Mouse (Mus musculus) forebrain, embryonic 14.5 days (tissue): Measurements from ENCODE around the gene Nsun7. TPM values are rescaled to one million over a fixed set of nuclear protein-coding genes. Genes with fewer than 3 reads are reported as not detected.
A peak's percentile ranks its signal among the peaks of the same experiment; 100 is the strongest.

Source experiments
- ATAC-seq: fragments of 200-750 bp; cut with Nextera tagmentation; 2 replicates; pipeline ENCODE4 v1.8.0; 2017; ENCODE audit warnings: mild to moderate bottlenecking, moderate library complexity
- DNase-seq: peaks from one replicate; pipeline ENCODE4 v3.0.0-alpha.2; 2015; ENCODE audit warnings: low spot score
- H3K27ac ChIP-seq: fragments of 300-500 bp; sonication (generic); 2 replicates; pipeline ENCODE4 v1.5.1; 2014; ENCODE audit warnings: low read depth, mild to moderate bottlenecking, control low read depth, low read length, moderate library complexity
- H3K27me3 ChIP-seq: fragments of 300-500 bp; sonication (generic); replicated peaks from 2 replicates; pipeline ENCODE4 v1.6.1; 2014; ENCODE audit warnings: low read length, control low read depth, mixed read lengths; ENCODE audit not compliant: control insufficient read depth, insufficient read depth
- H3K36me3 ChIP-seq: fragments of 300-500 bp; sonication (generic); 2 replicates; pipeline ENCODE4 v1.6.1; 2014; ENCODE audit warnings: low read length, control low read depth; ENCODE audit not compliant: control insufficient read depth, insufficient read depth
- H3K4me1 ChIP-seq: fragments of 300-500 bp; sonication (generic); 2 replicates; pipeline ENCODE4 v1.6.1; 2014; ENCODE audit warnings: antibody characterized with exemption, low read length, control low read depth; ENCODE audit not compliant: control insufficient read depth, insufficient read depth
- H3K4me2 ChIP-seq: fragments of 300-500 bp; sonication (generic); 2 replicates; pipeline ENCODE4 v1.6.1; 2014; ENCODE audit warnings: mild to moderate bottlenecking, control low read depth, low read length
- H3K4me3 ChIP-seq: fragments of 300-500 bp; sonication (generic); 2 replicates; pipeline ENCODE4 v1.5.1; 2014; ENCODE audit warnings: low read depth, low read length, control low read depth
- H3K9ac ChIP-seq: fragments of 300-500 bp; sonication (generic); 2 replicates; pipeline ENCODE4 v1.6.1; 2014; ENCODE audit warnings: mild to moderate bottlenecking, low read length, control low read depth, moderate library complexity
- H3K9me3 ChIP-seq: fragments of 300-500 bp; sonication (generic); replicated peaks from 2 replicates; pipeline ENCODE4 v1.6.1; 2016; ENCODE audit warnings: low read length, control low read depth, mixed read lengths; ENCODE audit not compliant: control insufficient read depth
- WGBS: fragments of 180-500 bp; shearing (Covaris S2); extraction: QIAGEN DNeasy Blood & Tissue Kit; methylation state at CpG from one replicate; pipeline ENCODE4 v1.1.7; 2014; 5-methylcytosine and 5-hydroxymethylcytosine counted together
- polyA plus RNA-seq: library from polyadenylated mRNA; unstranded; fragments of >200 nt; fragmentation: Nextera tagmentation; extraction: Ambion mirVana; gene quantifications from 2 replicates; pipeline ENCODE4 v1.2.1, GENCODE M21; 2014

The Nsun7 gene
- polyA plus RNA-seq, 1 experiment from 2014 or later: 0.74 TPM

- DNase-seq: no peak
- Histone ChIP-seq H3K9ac (no peak overlapping the region), H3K4me3 (no peak overlapping the region), H3K27me3 (no peaks in the 10 kb centered on the region), H3K4me1 (0 out of 2 replicates have a peak, but pooled peaks cover 2% of the 10 kb centered on the region), H3K4me2 (no peak overlapping the region), H3K27ac (no peak overlapping the region), H3K9me3 (no peaks in the 10 kb centered on the region), H3K36me3 (no peaks in the 10 kb centered on the region)
- no peak for ATAC-seq
- 82% methylated on average over 2 of the region's 2 CpGs for WGBS
Measured at GRCm38 (mm10) chr5:66262475-66262874, 2.8 kb downstream of the Nsun7 start.

- no peaks in the 10 kb centered on the region for H3K36me3 ChIP-seq
- no peak overlapping the region for H3K4me3 ChIP-seq
- no peak for ATAC-seq
- no peaks in the 10 kb centered on the region for H3K27me3 ChIP-seq
- 32% methylated on average over 4 of the region's 4 CpGs for WGBS
- no peak overlapping the region for H3K27ac ChIP-seq
- no peak overlapping the region for H3K4me2 ChIP-seq
- no peak overlapping the region for H3K9ac ChIP-seq
- 0 out of 2 replicates have a peak, but pooled peaks cover 2% of the 10 kb centered on the region for H3K4me1 ChIP-seq
- DNase-seq: peak; percentile 64
- H3K9me3 ChIP-seq: no peaks in the 10 kb centered on the region
Measured at GRCm38 (mm10) chr5:66263398-66263797, 3.7 kb downstream of the Nsun7 start.

- no peak overlapping the region for H3K9ac ChIP-seq
- H3K9me3 ChIP-seq: no peaks in the 10 kb centered on the region
- H3K4me2 ChIP-seq: no peak overlapping the region
- no peaks in the 10 kb centered on the region for H3K27me3 ChIP-seq
- WGBS: 91% methylated on average over 7 of the region's 7 CpGs
- no peak overlapping the region for H3K4me3 ChIP-seq
- DNase-seq: no peak
- H3K27ac ChIP-seq: no peak overlapping the region
- ATAC-seq: no peak
- no peaks in the 10 kb centered on the region for H3K36me3 ChIP-seq
- no peaks in the 10 kb centered on the region for H3K4me1 ChIP-seq
Measured at GRCm38 (mm10) chr5:66269616-66270015, 9.9 kb downstream of the Nsun7 start.

GRCm38 (mm10) chr5:66271141-66271540 is 11.4 kb downstream of the Nsun7 start:
- no peaks in the 10 kb centered on the region for H3K27me3 ChIP-seq
- no peaks in the 10 kb centered on the region for H3K4me1 ChIP-seq
- WGBS: 53% methylated on average over 2 of the region's 2 CpGs
- ATAC-seq (no peak), DNase-seq (no peak)
- no peak overlapping the region for H3K4me3 ChIP-seq
- H3K4me2 ChIP-seq: no peak overlapping the region
- no peak overlapping the region for H3K27ac ChIP-seq
- no peaks in the 10 kb centered on the region for H3K36me3 ChIP-seq
- H3K9ac ChIP-seq: no peak overlapping the region
- H3K9me3 ChIP-seq: no peaks in the 10 kb centered on the region

- no peaks in the 10 kb centered on the region for H3K36me3 ChIP-seq
- H3K4me2 ChIP-seq: no peak overlapping the region
- no peaks in the 10 kb centered on the region for H3K27me3 ChIP-seq
- H3K27ac ChIP-seq: no peak overlapping the region
- WGBS: 57% methylated on average over 3 of the region's 3 CpGs
- no peak overlapping the region for H3K9ac ChIP-seq
- H3K9me3 ChIP-seq: no peaks in the 10 kb centered on the region
- no peaks in the 10 kb centered on the region for H3K4me1 ChIP-seq
- peak; percentile 30 for DNase-seq
- no peak for ATAC-seq
- no peak overlapping the region for H3K4me3 ChIP-seq
Measured at GRCm38 (mm10) chr5:66274417-66274816, 14.7 kb downstream of the Nsun7 start.

GRCm38 (mm10) chr5:66279650-66280049 is 20.0 kb downstream of the Nsun7 start:
- H3K4me3 ChIP-seq: no peak overlapping the region
- H3K9ac ChIP-seq: no peak overlapping the region
- 88% methylated on average over 2 of the region's 2 CpGs for WGBS
- no peaks in the 10 kb centered on the region for H3K4me1 ChIP-seq
- no peak overlapping the region for H3K4me2 ChIP-seq
- no peak overlapping the region for H3K27ac ChIP-seq
- no peaks in the 10 kb centered on the region for H3K9me3 ChIP-seq
- ATAC-seq (no peak), DNase-seq (no peak)
- no peaks in the 10 kb centered on the region for H3K36me3 ChIP-seq
- no peaks in the 10 kb centered on the region for H3K27me3 ChIP-seq

GRCm38 (mm10) chr5:66280742-66281141 is 21.0 kb downstream of the Nsun7 start:
- H3K36me3 ChIP-seq: no peaks in the 10 kb centered on the region
- WGBS: 82% methylated on average over 6 of the region's 6 CpGs
- H3K27me3 ChIP-seq: no peaks in the 10 kb centered on the region
- H3K4me2 ChIP-seq: no peak overlapping the region
- H3K9me3 ChIP-seq: no peaks in the 10 kb centered on the region
- H3K27ac ChIP-seq: no peak overlapping the region
- H3K4me1 ChIP-seq: no peaks in the 10 kb centered on the region
- DNase-seq (peak; percentile 35), ATAC-seq (peak; percentile 29; the same call in 1 of the 2 replicates)
- no peak overlapping the region for H3K9ac ChIP-seq
- no peak overlapping the region for H3K4me3 ChIP-seq

- H3K27ac ChIP-seq: no peak overlapping the region
- 93% methylated on average over 11 of the region's 11 CpGs for WGBS
- no peaks in the 10 kb centered on the region for H3K9me3 ChIP-seq
- H3K4me2 ChIP-seq: no peak overlapping the region
- no peaks in the 10 kb centered on the region for H3K36me3 ChIP-seq
- DNase-seq: no peak
- H3K27me3 ChIP-seq: no peaks in the 10 kb centered on the region
- no peak overlapping the region for H3K4me3 ChIP-seq
- H3K9ac ChIP-seq: no peak overlapping the region
- ATAC-seq: no peak
- no peaks in the 10 kb centered on the region for H3K4me1 ChIP-seq
Measured at GRCm38 (mm10) chr5:66294106-66294625, 34.5 kb downstream of the Nsun7 start.

GRCm38 (mm10) chr5:66294952-66295351 is 35.3 kb downstream of the Nsun7 start:
- DNase-seq: no peak
- H3K36me3 ChIP-seq: no peaks in the 10 kb centered on the region
- no peak overlapping the region for H3K9ac ChIP-seq
- no peak overlapping the region for H3K27ac ChIP-seq
- no peak overlapping the region for H3K4me3 ChIP-seq
- no peak for ATAC-seq
- no peaks in the 10 kb centered on the region for H3K27me3 ChIP-seq
- no peaks in the 10 kb centered on the region for H3K9me3 ChIP-seq
- H3K4me1 ChIP-seq: no peaks in the 10 kb centered on the region
- WGBS: 96% methylated on average over 4 of the region's 4 CpGs
- no peak overlapping the region for H3K4me2 ChIP-seq
